Mouse (Mus musculus) heart, embryonic 11.5 days (tissue): ENCODE data around the gene Natd1. TPM values are rescaled to one million over a fixed set of nuclear protein-coding genes. Genes with fewer than 3 reads are reported as not detected.

Source experiments
- ATAC-seq: fragments of 200-750 bp; cut with Nextera tagmentation; replicated peaks from 2 replicates; pipeline ENCODE4 v1.8.0; 2017; ENCODE audit warnings: moderate library complexity; ENCODE audit not compliant: insufficient number of reproducible peaks, low FRiP score, low TSS enrichment
- H3K27ac ChIP-seq: fragments of 300-500 bp; sonication (generic); 2 replicates; pipeline ENCODE4 v1.5.1; 2014; ENCODE audit warnings: mild to moderate bottlenecking, low read depth, low read length
- H3K27me3 ChIP-seq: fragments of 300-500 bp; sonication (generic); 2 replicates; pipeline ENCODE4 v1.6.1; 2014; ENCODE audit warnings: mild to moderate bottlenecking, low read length, mixed read lengths; ENCODE audit not compliant: control insufficient read depth, insufficient read depth
- H3K36me3 ChIP-seq: fragments of 300-500 bp; sonication (generic); 2 replicates; pipeline ENCODE4 v1.6.1; 2014; ENCODE audit warnings: mild to moderate bottlenecking, low read length, moderate library complexity, mixed read lengths; ENCODE audit not compliant: control insufficient read depth, insufficient read depth
- H3K4me1 ChIP-seq: fragments of 300-500 bp; sonication (generic); 2 replicates; pipeline ENCODE4 v1.6.1; 2014; ENCODE audit warnings: low read length; ENCODE audit not compliant: control insufficient read depth, insufficient read depth
- H3K4me2 ChIP-seq: fragments of 300-500 bp; sonication (generic); 2 replicates; pipeline ENCODE4 v1.6.1; 2014; ENCODE audit warnings: mild to moderate bottlenecking, moderate library complexity
- H3K4me3 ChIP-seq: fragments of 300-500 bp; sonication (generic); 2 replicates; pipeline ENCODE4 v1.5.1; 2014; ENCODE audit warnings: low read depth, low read length
- H3K9ac ChIP-seq: fragments of 300-500 bp; sonication (generic); 2 replicates; pipeline ENCODE4 v1.6.1; 2014; ENCODE audit warnings: mild to moderate bottlenecking, low read depth, low read length, moderate library complexity
- H3K9me3 ChIP-seq: fragments of 300-500 bp; sonication (generic); replicated peaks from 2 replicates; pipeline ENCODE4 v1.6.1; 2016; ENCODE audit warnings: low read length; ENCODE audit not compliant: control insufficient read depth
- WGBS: fragments of 180-500 bp; shearing (Covaris S2); extraction: QIAGEN DNeasy Blood & Tissue Kit; methylation state at CpG from one replicate; pipeline ENCODE4 v1.1.7; 2014; ENCODE audit not compliant: insufficient replicate concordance; 5-methylcytosine and 5-hydroxymethylcytosine counted together
- polyA plus RNA-seq: library from polyadenylated mRNA; unstranded; fragments of >200 nt; fragmentation: Nextera tagmentation; extraction: Ambion mirVana; gene quantifications from 2 replicates; pipeline ENCODE4 v1.2.1, GENCODE M21; 2014

The Natd1 gene
- polyA plus RNA-seq, 1 experiment from 2014 or later: 20.2 TPM

- H3K27ac ChIP-seq: no peak overlapping the region
- H3K4me1 ChIP-seq: no peaks in the 10 kb centered on the region
- WGBS: 68% methylated on average over 3 of the region's 3 CpGs
- H3K9me3 ChIP-seq: no peaks in the 10 kb centered on the region
- H3K4me2 ChIP-seq: no peak overlapping the region
- H3K36me3 ChIP-seq: peaks cover 10% of the 10 kb centered on the region
- H3K27me3 ChIP-seq: no peaks in the 10 kb centered on the region
- H3K9ac ChIP-seq: no peak overlapping the region
- no peak for ATAC-seq
- no peak overlapping the region for H3K4me3 ChIP-seq
Measured at GRCm38 (mm10) chr11:60856587-60856986, 58.0 kb downstream of the Natd1 start.

Other genes with a start within 250 kb of the Natd1 start
- gene Llgl1, start 215.0 kb downstream of the Natd1 start, polyA plus RNA-seq: 32.6 and 40.7 TPM in 2 replicates
- gene Flii, start 187.5 kb downstream of the Natd1 start, polyA plus RNA-seq: 63.6 and 79.5 TPM in 2 replicates
- 14.4 and 18.4 TPM in 2 replicates for gene Mief2, start 186.4 kb downstream of the Natd1 start, polyA plus RNA-seq
- gene Top3a, start 137.4 kb downstream of the Natd1 start, polyA plus RNA-seq: 10.5 and 13.1 TPM in 2 replicates
- 6.0 and 6.1 TPM in 2 replicates for gene Smcr8, start 137.2 kb downstream of the Natd1 start, polyA plus RNA-seq
- 36.4 and 44.4 TPM in 2 replicates for gene Shmt1, start 103.0 kb downstream of the Natd1 start, polyA plus RNA-seq
- gene Dhrs7b, start 84.1 kb downstream of the Natd1 start, polyA plus RNA-seq: 31.8 and 33.9 TPM in 2 replicates
- gene Tmem11, start 35.5 kb downstream of the Natd1 start, polyA plus RNA-seq: 68.1 and 68.4 TPM in 2 replicates
- gene Map2k3, start 17.3 kb upstream of the Natd1 start, polyA plus RNA-seq: 74.6 and 77.9 TPM in 2 replicates
- 1.5 and 2.0 TPM in 2 replicates for gene Kcnj12, start 107.8 kb upstream of the Natd1 start, polyA plus RNA-seq
- 1.4 and 2.2 TPM in 2 replicates for gene Tnfrsf13b, start 212.0 kb upstream of the Natd1 start, polyA plus RNA-seq